Comparison of ENCODE assay signal across 8 mouse cellular contexts in genomic region chr6:55392453-55392852, GRCm38 (mm10). TPM values are rescaled to one million over a fixed set of nuclear protein-coding genes. Genes with fewer than 3 reads are reported as not detected.
DNase-seq lines count a peak whose midpoint lies in the region; ATAC-seq lines count a peak whose summit lies in the region.

No protein-coding gene starts in this region.

- no peaks in the 10 kb centered on the region for H3K36me3 ChIP-seq in midbrain, embryonic 14.5 days (ENCODE audit: control insufficient read depth, insufficient read depth, low read length)
- no peaks in the 10 kb centered on the region for H3K36me3 ChIP-seq in splenic B cell, adult 2 months (ENCODE audit: control insufficient read depth, insufficient read depth, low read length, poor library complexity, severe bottlenecking)

- no peak overlapping the region for H3K4me3 ChIP-seq in midbrain, embryonic 14.5 days (replicated peaks; ENCODE audit: low read depth, low read length)

- no peak overlapping the region for H3K4me2 ChIP-seq in midbrain, embryonic 14.5 days (ENCODE audit: low read length)

- intact Hi-C loops in heart, postnatal 25 days (cut with DNase I) = loop anchor here (1.0 to 5.0 kb wide), 3 partner anchors 65 to 560 kb away; no protein-coding TSS in a partner anchor
- intact Hi-C loops in left cerebral cortex, postnatal 4 days (cut with DNase I) = loop anchor here (5.0 kb wide), 1 partner anchor 60 kb away; the partner anchor contains the start of gene Adcyap1r1

- H3K27ac ChIP-seq in midbrain, embryonic 14.5 days (replicated peaks; ENCODE audit: low read depth, low read length) = no peak overlapping the region

- peak; percentile 58; the same call in 1 of the 2 replicates for ATAC-seq in midbrain, embryonic 14.5 days (ENCODE audit: low FRiP score, low TSS enrichment)

- no peaks in the 10 kb centered on the region for H3K27me3 ChIP-seq in midbrain, embryonic 14.5 days (ENCODE audit: control insufficient read depth, insufficient read depth, low read length)
- no peaks in the 10 kb centered on the region for H3K27me3 ChIP-seq in splenic B cell, adult 2 months (ENCODE audit: control insufficient read depth, insufficient read depth, low read length, poor library complexity, severe bottlenecking)

- peaks cover 23% of the 10 kb centered on the region for H3K4me1 ChIP-seq in midbrain, embryonic 14.5 days (ENCODE audit: control insufficient read depth, insufficient read depth, low read length)

- no peaks in the 10 kb centered on the region for H3K9me3 ChIP-seq in midbrain, embryonic 14.5 days (ENCODE audit: control insufficient read depth, low read length)

- peak; percentile 96 for DNase-seq in heart, adult 11 months
- no peak for DNase-seq in heart, postnatal 25 days (ENCODE audit: low spot score)
- peak; percentile 88 to 90 for DNase-seq in cerebellum, postnatal 36 days
- DNase-seq in gastrocnemius, postnatal 25 days = peak; percentile 28
- DNase-seq in kidney, adult 11 months = peak; percentile 30
- DNase-seq in left cerebral cortex, postnatal 4 days = peak; percentile 91
- DNase-seq in midbrain, embryonic 14.5 days = peak; percentile 92
- DNase-seq in splenic B cell, adult 2 months (ENCODE audit: low read depth, low spot score) = peak; percentile 34

- H3K9ac ChIP-seq in midbrain, embryonic 14.5 days (replicated peaks; ENCODE audit: low read length) = no peak overlapping the region

- WGBS in midbrain, embryonic 14.5 days = 13% methylated on average over 4 of the region's 4 CpGs

RNA-seq across cellular contexts. Expression of gene Ghrhr, which starts 16.4 kb away (rescaled TPM):
- total RNA-seq in heart, postnatal 25 days (2021) = not detected
- total RNA-seq in gastrocnemius, postnatal 25 days (2021) = not detected
- not detected for total RNA-seq in left cerebral cortex, postnatal 4 days (2021)
- not detected in 2 replicates for polyA plus RNA-seq in midbrain, embryonic 14.5 days (2014; fragmentation: Nextera tagmentation; extraction: Ambion mirVana)

RNA-seq across cellular contexts. Expression of gene Aqp1, which starts 56.2 kb away (rescaled TPM):
- total RNA-seq in heart, postnatal 25 days (2021) = 100 to 1,000 TPM; 426 to 457 TPM
- 100 to 1,000 TPM; 203 to 271 TPM for total RNA-seq in gastrocnemius, postnatal 25 days (2021)
- 1 to 10 TPM; 2.0 to 2.2 TPM for total RNA-seq in left cerebral cortex, postnatal 4 days (2021)
- polyA plus RNA-seq in midbrain, embryonic 14.5 days (2014; fragmentation: Nextera tagmentation; extraction: Ambion mirVana) = 0.22 and 1.3 TPM in 2 replicates

RNA-seq across cellular contexts. Expression of gene Adcyap1r1, which starts 59.3 kb away (rescaled TPM):
- 1 to 10 TPM; 5.1 to 5.4 TPM for total RNA-seq in heart, postnatal 25 days (2021)
- 1 to 10 TPM; 1.2 to 2.8 TPM for total RNA-seq in gastrocnemius, postnatal 25 days (2021)
- total RNA-seq in left cerebral cortex, postnatal 4 days (2021) = 100 to 1,000 TPM; 112 to 131 TPM
- 50.2 and 52.7 TPM in 2 replicates for polyA plus RNA-seq in midbrain, embryonic 14.5 days (2014; fragmentation: Nextera tagmentation; extraction: Ambion mirVana)

Comparison
In these comparisons a context has a peak if more than half of its experiments do, and no peak if none do; other contexts are left out.
1. RNA of gene Aqp1, which starts 56.2 kb away (total RNA-seq): 426 to 457 TPM in heart, postnatal 25 days and 203 to 271 TPM in gastrocnemius, postnatal 25 days; 2.0 to 2.2 TPM in left cerebral cortex, postnatal 4 days; every median in the first group is over 10 times any median in the second.
2. RNA of gene Adcyap1r1, which starts 59.3 kb away (total RNA-seq): 112 to 131 TPM in left cerebral cortex, postnatal 4 days; 5.1 to 5.4 TPM in heart, postnatal 25 days and 1.2 to 2.8 TPM in gastrocnemius, postnatal 25 days; every median in the first group is over 10 times any median in the second.